Mouse (Mus musculus) MEL (cell line): ENCODE measurements around the gene Lmx1b. TPM values are rescaled to one million over a fixed set of nuclear protein-coding genes. Genes with fewer than 3 reads are reported as not detected.

ENCODE experiments used
- DNase-seq: peaks from one replicate; pipeline ENCODE4 v3.0.0; 2011; ENCODE audit warnings: low read depth, low spot score
- H3K27ac ChIP-seq: 2 replicates; pipeline ENCODE4 v1.5.1; 2012; ENCODE audit warnings: low read depth, mild to moderate bottlenecking, control low read depth, low read length, moderate library complexity; ENCODE audit not compliant: control insufficient read depth
- H3K27me3 ChIP-seq, 2 experiments: fragments of 150-350 bp in 1 of 2; sonication (generic) in 1 of 2; 2 replicates each; pipeline ENCODE4 v1.6.1; 2012; ENCODE audit warnings: low read length in 2 of 2, mild to moderate bottlenecking in 2 of 2, improper control_type of control experiment in 1 of 2, moderate library complexity in 1 of 2; ENCODE audit not compliant: insufficient read depth in 2 of 2, control insufficient read depth in 1 of 2
- H3K36me3 ChIP-seq, 2 experiments: 2 replicates each; pipeline ENCODE4 v1.6.1; 2012 to 2014; ENCODE audit warnings: low read length in 2 of 2, improper control_type of control experiment in 1 of 2, inconsistent platforms in 1 of 2, mild to moderate bottlenecking in 1 of 2; ENCODE audit not compliant: insufficient read depth in 2 of 2, control insufficient read depth in 1 of 2
- H3K4me1 ChIP-seq, 2 experiments: fragments of 150-350 bp in 1 of 2; sonication (generic) in 1 of 2; 2 replicates each; pipeline ENCODE4 v1.6.1; 2012; ENCODE audit warnings: low read length in 2 of 2, improper control_type of control experiment in 1 of 2, mild to moderate bottlenecking in 1 of 2; ENCODE audit not compliant: insufficient read depth in 2 of 2, control insufficient read depth in 1 of 2
- H3K4me3 ChIP-seq, 2 experiments: fragments of 150-350 bp in 1 of 2; sonication (generic) in 1 of 2; 2 replicates each; pipeline ENCODE4 v1.5.1; 2012; ENCODE audit warnings: low read depth in 2 of 2, low read length in 2 of 2, mild to moderate bottlenecking in 2 of 2, moderate library complexity in 2 of 2, control low read depth in 1 of 2, improper control_type of control experiment in 1 of 2; ENCODE audit not compliant: control insufficient read depth in 1 of 2, insufficient read depth in 1 of 2
- H3K79me2 ChIP-seq: 2 replicates; pipeline ENCODE4 v1.6.1; 2012; ENCODE audit warnings: mild to moderate bottlenecking, low read length, moderate library complexity; ENCODE audit not compliant: control insufficient read depth, poor library complexity, insufficient read depth
- H3K9ac ChIP-seq: 2 replicates; pipeline ENCODE4 v1.6.1; 2012; ENCODE audit warnings: low read depth, mild to moderate bottlenecking, control low read depth, low read length, moderate library complexity; ENCODE audit not compliant: control insufficient read depth, poor library complexity, severe bottlenecking
- H3K9me3 ChIP-seq: fragments of 150-350 bp; sonication (generic); replicated peaks from 2 replicates; pipeline ENCODE4 v1.6.1; 2012; ENCODE audit warnings: mild to moderate bottlenecking, low read length, improper control_type of control experiment, moderate library complexity; ENCODE audit not compliant: insufficient read depth
- BHLHE40 ChIP-seq: IDR thresholded peaks from 2 replicates; pipeline ENCODE4 v1.6.1; 2012; ENCODE audit warnings: low read depth, mild to moderate bottlenecking, inconsistent platforms, low read length, improper control_type of control experiment, borderline replicate concordance
- CHD2 ChIP-seq: IDR thresholded peaks from 2 replicates; pipeline ENCODE4 v1.6.1; 2011; ENCODE audit warnings: low read length, improper control_type of control experiment
- CTCF ChIP-seq, 3 experiments: IDR thresholded peaks in 2 of 3; conservative IDR thresholded peaks in 1 of 3; 2 replicates each; pipeline ENCODE4 v1.5.1; 2011 to 2012; ENCODE audit warnings: low read length in 3 of 3, low read depth in 2 of 3, mild to moderate bottlenecking in 2 of 3, improper control_type of control experiment in 1 of 3, inconsistent platforms in 1 of 3, mixed read lengths in 1 of 3, moderate library complexity in 1 of 3; ENCODE audit not compliant: control insufficient read depth in 1 of 3, insufficient read depth in 1 of 3, poor library complexity in 1 of 3, severe bottlenecking in 1 of 3
- EP300 ChIP-seq, 2 experiments: IDR thresholded peaks; 2 replicates each; pipeline ENCODE4 v1.6.1; 2011; ENCODE audit warnings: improper control_type of control experiment in 2 of 2, low read length in 2 of 2, low read depth in 1 of 2, mild to moderate bottlenecking in 1 of 2
- ETS1 ChIP-seq: IDR thresholded peaks from 2 replicates; pipeline ENCODE4 v1.6.1; 2012; ENCODE audit warnings: low read depth, mild to moderate bottlenecking, inconsistent platforms, low read length, improper control_type of control experiment, moderate library complexity
- GATA1 ChIP-seq: IDR thresholded peaks from 2 replicates; pipeline ENCODE4 v1.6.1; 2011; ENCODE audit warnings: low read depth, low read length, improper control_type of control experiment
- MAFK ChIP-seq: IDR thresholded peaks from 2 replicates; pipeline ENCODE4 v1.6.1; 2011; ENCODE audit warnings: low read depth, mild to moderate bottlenecking, low read length, improper control_type of control experiment, borderline replicate concordance
- MEF2A ChIP-seq: IDR thresholded peaks from 2 replicates; pipeline ENCODE4 v1.6.1; 2014; ENCODE audit warnings: low read depth, mild to moderate bottlenecking, inconsistent platforms, low read length, improper control_type of control experiment; ENCODE audit not compliant: poor library complexity, insufficient replicate concordance, severe bottlenecking; ENCODE audit errors: extremely low read depth
- MXI1 ChIP-seq: IDR thresholded peaks from 2 replicates; pipeline ENCODE4 v1.6.1; 2011; ENCODE audit warnings: mild to moderate bottlenecking, low read depth, low read length, improper control_type of control experiment
- MYB ChIP-seq: IDR thresholded peaks from 2 replicates; pipeline ENCODE4 v1.6.1; 2011; ENCODE audit warnings: mild to moderate bottlenecking, low read depth, low read length, improper control_type of control experiment
- POLR2A ChIP-seq, 2 experiments: IDR thresholded peaks; 2 replicates each; pipeline ENCODE4 v1.6.1; 2011 to 2012; ENCODE audit warnings: low read length in 2 of 2, mild to moderate bottlenecking in 2 of 2, control low read depth in 1 of 2, improper control_type of control experiment in 1 of 2, low read depth in 1 of 2, moderate library complexity in 1 of 2; ENCODE audit not compliant: control insufficient read depth in 1 of 2, insufficient read depth in 1 of 2, poor library complexity in 1 of 2
- SIN3A ChIP-seq: IDR thresholded peaks from 2 replicates; pipeline ENCODE4 v1.6.1; 2012; ENCODE audit warnings: low read length, improper control_type of control experiment, inconsistent platforms
- SMC3 ChIP-seq: IDR thresholded peaks from 2 replicates; pipeline ENCODE4 v1.6.1; 2011; ENCODE audit warnings: low read depth, low read length, improper control_type of control experiment
- UBTF ChIP-seq: IDR thresholded peaks from 2 replicates; pipeline ENCODE4 v1.6.1; 2012; ENCODE audit warnings: low read depth, mild to moderate bottlenecking, inconsistent platforms, low read length, improper control_type of control experiment, moderate library complexity, borderline replicate concordance; ENCODE audit not compliant: insufficient read depth
- USF1 ChIP-seq: IDR thresholded peaks from 2 replicates; pipeline ENCODE4 v1.6.1; 2014; ENCODE audit warnings: low read depth, mild to moderate bottlenecking, inconsistent platforms, low read length, improper control_type of control experiment, moderate library complexity
- ZKSCAN1 ChIP-seq: IDR thresholded peaks from 2 replicates; pipeline ENCODE4 v1.6.1; 2012; ENCODE audit warnings: low read depth, mild to moderate bottlenecking, inconsistent platforms, low read length, improper control_type of control experiment, moderate library complexity
- ZMIZ1 ChIP-seq: IDR thresholded peaks from 2 replicates; pipeline ENCODE4 v1.6.1; 2012; ENCODE audit warnings: low read depth, mild to moderate bottlenecking, inconsistent platforms, low read length, improper control_type of control experiment, moderate library complexity
- polyA plus RNA-seq, 2 experiments: library from polyadenylated mRNA; stranded (reverse) in 1 of 2; unstranded in 1 of 2; fragments of >175 nt in 1 of 2; fragments of >200 nt in 1 of 2; gene quantifications; 2 replicates each; pipeline versions ENCODE4 v1.2.1 to v1.2.4; 2012; ENCODE audit warnings: low replicate concordance in 2 of 2, low read depth in 1 of 2; ENCODE audit not compliant: insufficient read length in 2 of 2, insufficient read depth in 1 of 2, missing spikeins in 1 of 2
- total RNA-seq: library from RNA; depleted of rRNA; stranded (reverse); fragments of 300-350 nt; gene quantifications from 2 replicates; pipeline ENCODE4 v1.2.3, GENCODE M21; 2012

Lmx1b gene
- total and polyA plus RNA-seq, 3 experiments, result not detected

- DNase-seq, result no peak
- Histone ChIP-seq H3K4me3 (no peak overlapping the region), H3K9me3 (no peaks in the 10 kb centered on the region), H3K79me2 (no peaks in the 10 kb centered on the region), H3K27ac (no peak overlapping the region), H3K9ac (no peak overlapping the region), H3K36me3 (no peaks in the 10 kb centered on the region), H3K27me3 (no peaks in the 10 kb centered on the region), H3K4me1 (no peaks in the 10 kb centered on the region)
- no peak for TF ChIP-seq MYB
- TF ChIP-seq MXI1, result no peak
- no peak for TF ChIP-seq ZMIZ1
- no peak for TF ChIP-seq POLR2A (IDR thresholded peaks at IDR 0.05; ENCODE audit: control insufficient read depth in 1 of 2, insufficient read depth in 1 of 2, low read depth in 1 of 2, low read length in 2 of 2, poor library complexity in 1 of 2)
- no peak for TF ChIP-seq ZKSCAN1
- no peak for TF ChIP-seq EP300 (IDR thresholded peaks at IDR 0.05; ENCODE audit: low read depth in 1 of 2, low read length in 2 of 2)
Observed at GRCm38 (mm10) chr2:33565886-33566285, 74.4 kb downstream of the Lmx1b start.

GRCm38 (mm10) chr2:33564748-33565147, 75.6 kb downstream of the Lmx1b start:
- Histone ChIP-seq H3K9ac (no peak overlapping the region), H3K27me3 (no peaks in the 10 kb centered on the region), H3K27ac (no peak overlapping the region), H3K4me1 (no peaks in the 10 kb centered on the region), H3K36me3 (no peaks in the 10 kb centered on the region), H3K79me2 (no peaks in the 10 kb centered on the region), H3K4me3 (no peak overlapping the region), H3K9me3 (no peaks in the 10 kb centered on the region)
- DNase-seq, result no peak
- TF ChIP-seq CHD2 (no peak), BHLHE40 (no peak), GATA1 (no peak), MAFK (no peak), SIN3A (no peak), USF1 (no peak), MEF2A (no peak)

DNA sequence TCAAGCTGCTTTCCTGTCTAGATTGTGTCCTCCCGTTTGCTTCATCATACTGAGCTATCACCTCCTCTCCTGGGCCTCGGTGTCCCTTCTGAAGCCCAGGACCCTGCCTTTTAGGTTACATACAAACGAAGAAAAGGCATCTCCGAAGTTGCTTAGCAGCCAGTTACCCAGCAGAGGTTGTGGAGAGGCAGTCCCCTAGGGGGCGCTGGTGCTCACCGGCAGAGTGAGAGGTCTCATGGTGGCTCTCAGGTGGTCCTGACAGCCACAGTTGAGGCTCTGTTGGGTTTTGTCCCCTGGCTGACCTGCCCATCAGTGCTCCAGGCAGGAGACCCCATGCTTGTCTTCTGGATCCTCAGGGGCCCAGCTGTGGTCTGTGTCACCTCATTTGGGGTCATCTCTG, 80.6 kb downstream of the Lmx1b start:
- no peaks in the 10 kb centered on the region for H3K27me3 ChIP-seq

More for the DNA sequence above, 80.6 kb downstream of the Lmx1b start:
- Histone ChIP-seq H3K9ac (no peak overlapping the region), H3K4me1 (no peaks in the 10 kb centered on the region), H3K27ac (no peak overlapping the region), H3K9me3 (no peaks in the 10 kb centered on the region), H3K4me3 (no peak overlapping the region), H3K79me2 (no peaks in the 10 kb centered on the region), H3K36me3 (no peaks in the 10 kb centered on the region)
- peak; percentile 71 to 93 (median 83) for TF ChIP-seq CTCF (IDR thresholded peaks at IDR 0.05 in 2 of 3, conservative IDR thresholded peaks at IDR 0.05 in 1 of 3; ENCODE audit: control insufficient read depth in 1 of 3, insufficient read depth in 1 of 3, low read depth in 2 of 3, low read length in 3 of 3, poor library complexity in 1 of 3, severe bottlenecking in 1 of 3)
- no peak for TF ChIP-seq UBTF
- no peak for TF ChIP-seq BHLHE40
- TF ChIP-seq USF1, result no peak
- TF ChIP-seq SMC3, result peak; percentile 28; the same call in 1 of the 2 replicates
- TF ChIP-seq ETS1, result no peak
- DNase-seq, result peak; percentile 54
